Mouse (Mus musculus) gastrocnemius, postnatal 10 days (tissue): Measurements from ENCODE around the gene Hspd1. TPM values are rescaled to one million over a fixed set of nuclear protein-coding genes. Genes with fewer than 3 reads are reported as not detected.
A peak's percentile ranks its signal among the peaks of the same experiment; 100 is the strongest.
"Not testable (repeated sequence)": the region's sequence is repeated elsewhere in the genome, so short reads cannot be mapped to it uniquely, and the experiment has no call there.

Source experiments
- DNase-seq: peaks from one replicate; pipeline ENCODE4 v3.0.0; 2021; ENCODE audit warnings: mixed read lengths
- total RNA-seq, 2 experiments: library from RNA; stranded (reverse); gene quantifications; 2 replicates each; pipeline ENCODE4 v1.2.3; 2021

Hspd1 gene
- total RNA-seq, 2 experiments from 2014 or later = 176 to 188 TPM

DNA sequence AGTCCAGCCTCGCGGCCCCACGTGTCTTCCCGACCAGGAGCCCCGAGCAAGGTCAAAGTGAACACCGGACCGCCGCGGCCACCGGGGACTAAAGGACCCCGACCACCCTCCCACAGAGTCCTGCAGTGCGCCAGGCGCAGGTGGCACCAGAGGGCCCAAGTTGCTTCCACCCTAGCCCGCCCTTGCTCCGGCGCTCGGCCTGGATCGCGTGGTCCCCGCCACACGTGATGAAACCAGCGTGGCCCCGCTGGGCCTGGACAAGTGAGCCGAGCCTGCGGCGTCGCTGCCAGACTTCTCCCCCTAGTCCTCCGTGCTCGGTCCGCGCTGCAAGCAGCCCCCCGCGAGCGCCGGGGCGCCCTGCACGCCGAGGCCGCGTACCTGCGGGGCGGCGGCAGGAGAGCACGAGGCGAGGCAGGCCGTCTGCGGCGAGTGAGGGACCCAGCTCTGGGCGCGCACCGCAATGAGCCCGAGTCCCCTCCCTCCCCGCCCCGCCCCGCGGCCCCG, 590 bp downstream of the Hspd1 start:
- peak; percentile 79 for DNase-seq

DNA sequence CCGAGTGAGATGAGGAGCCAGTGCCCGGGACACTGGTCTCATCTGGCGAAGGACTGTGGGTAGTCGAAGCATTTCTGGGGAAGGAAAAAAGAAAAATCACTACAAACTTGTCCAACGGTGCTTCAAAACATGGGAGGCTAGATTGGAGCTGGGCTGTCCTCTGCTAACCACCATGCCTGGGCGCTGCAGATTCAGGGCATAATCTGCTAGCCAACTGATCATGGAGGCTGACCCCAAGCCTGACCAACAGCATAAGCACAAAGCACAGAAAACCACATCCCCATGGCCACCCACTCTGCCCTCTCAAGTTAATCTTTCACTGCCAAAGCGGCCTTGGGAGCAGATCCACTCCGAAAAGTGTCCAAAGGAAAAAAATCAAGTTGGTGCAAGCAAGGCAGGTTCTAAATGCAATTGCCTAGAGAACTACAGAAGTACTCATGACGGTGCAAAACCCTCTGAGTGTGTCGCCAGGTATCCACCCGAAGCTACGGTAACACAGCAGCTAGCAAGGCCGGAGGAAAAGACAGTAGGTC, 1.1 kb downstream of the Hspd1 start:
- peak; percentile 20 for DNase-seq

DNA sequence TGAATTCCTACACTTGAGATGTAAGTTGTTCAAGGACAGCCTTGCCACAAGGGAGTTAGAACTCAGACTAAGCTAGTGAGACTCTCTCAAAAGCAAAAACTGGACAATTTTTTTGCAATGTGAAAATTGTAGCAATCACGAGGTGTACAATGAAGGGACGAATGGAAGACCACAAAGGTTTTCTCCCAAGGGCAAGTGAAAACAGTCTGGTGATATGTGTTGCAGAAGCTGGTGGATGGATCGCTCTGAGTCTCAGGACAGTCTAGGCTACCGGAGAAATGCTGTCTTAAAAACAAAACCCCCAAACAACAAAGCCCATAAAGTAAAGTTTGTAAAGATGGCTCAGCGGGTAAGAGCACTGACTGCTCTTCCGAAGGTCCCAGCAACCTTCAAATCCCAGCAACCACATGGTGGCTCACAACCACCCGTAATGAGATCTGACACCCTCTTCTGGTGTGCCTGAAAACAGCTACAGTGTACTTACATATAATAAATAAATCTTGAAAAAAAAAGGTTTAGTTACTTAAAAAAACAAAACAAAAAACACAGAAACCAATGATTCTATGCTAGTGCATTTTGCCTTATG, 2.2 kb downstream of the Hspd1 start:
- DNase-seq = no peak

DNA sequence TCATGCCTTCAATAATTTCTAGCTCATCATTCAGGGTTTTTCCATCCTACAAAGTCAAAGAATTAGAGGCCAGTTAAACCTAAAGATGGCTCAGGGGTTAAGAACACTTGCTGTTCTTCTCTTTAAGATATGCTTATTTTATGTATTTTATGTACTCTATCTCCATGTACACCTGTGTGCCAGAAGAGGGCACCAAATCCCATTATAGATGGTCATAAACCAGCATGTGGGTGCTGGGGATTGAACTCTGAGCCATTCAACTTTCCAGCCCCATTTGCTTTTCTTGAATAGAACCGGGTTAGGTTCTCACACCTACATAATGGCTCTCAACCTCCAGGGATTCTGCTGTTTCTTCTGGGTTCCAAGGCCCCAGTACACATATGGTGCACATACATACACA, 5.9 kb downstream of the Hspd1 start:
- no peak for DNase-seq

- DNase-seq = no peak
These were observed 8.4 kb downstream of the Hspd1 start for GRCm38 (mm10) chr1:55079677-55080076.

DNA sequence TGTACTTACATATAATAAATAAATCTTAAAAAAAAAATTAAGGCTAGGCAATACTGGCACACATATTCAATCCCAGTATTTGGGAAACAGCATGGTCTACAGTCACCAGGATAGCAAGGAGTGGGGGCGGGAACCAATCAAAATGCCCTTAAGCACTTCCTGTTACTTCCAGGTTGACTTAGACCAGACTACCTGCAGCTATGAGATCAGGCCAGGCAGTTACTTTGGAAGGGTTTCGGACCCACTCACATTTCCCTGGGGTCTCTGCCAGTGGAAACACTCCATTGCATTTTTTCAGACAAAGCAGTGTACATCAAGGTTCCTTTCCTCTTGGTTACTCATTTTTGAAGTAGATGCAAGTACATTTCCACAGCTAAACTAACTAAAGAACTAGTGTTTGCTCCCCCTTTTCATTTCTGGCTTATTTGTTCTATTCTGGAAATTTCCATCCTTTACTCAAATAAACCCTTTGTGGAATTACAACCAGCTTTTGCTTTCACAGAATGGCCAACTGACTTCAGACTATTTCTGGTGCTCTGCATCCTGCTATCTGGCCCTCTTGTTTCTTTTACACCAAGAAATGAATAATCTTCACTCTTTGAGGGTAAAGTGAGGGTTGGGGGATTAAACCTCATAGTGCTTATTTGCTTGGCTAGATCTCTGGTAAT, 11.1 kb downstream of the Hspd1 start:
- no peak for DNase-seq

DNA sequence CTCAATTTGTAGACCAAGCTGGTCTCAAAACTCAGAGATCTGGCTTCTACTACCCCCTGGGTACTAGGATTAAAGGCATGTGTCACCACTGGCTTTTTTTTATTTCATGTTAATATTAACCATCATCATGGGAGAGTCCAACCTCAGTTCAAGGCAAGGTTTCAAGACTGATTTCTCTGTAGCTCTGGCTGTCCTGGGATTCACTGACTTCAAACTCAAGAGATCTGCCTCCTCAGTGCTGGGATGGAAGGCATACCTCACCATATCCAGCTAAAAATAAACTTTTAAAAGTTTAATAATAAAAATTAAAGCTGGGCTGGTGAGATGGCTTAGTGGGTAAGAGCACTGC, 11.7 kb downstream of the Hspd1 start:
- no peak for DNase-seq

- no peak for DNase-seq
These were observed 12.2 kb downstream of the Hspd1 start for GRCm38 (mm10) chr1:55075652-55076394.

DNA sequence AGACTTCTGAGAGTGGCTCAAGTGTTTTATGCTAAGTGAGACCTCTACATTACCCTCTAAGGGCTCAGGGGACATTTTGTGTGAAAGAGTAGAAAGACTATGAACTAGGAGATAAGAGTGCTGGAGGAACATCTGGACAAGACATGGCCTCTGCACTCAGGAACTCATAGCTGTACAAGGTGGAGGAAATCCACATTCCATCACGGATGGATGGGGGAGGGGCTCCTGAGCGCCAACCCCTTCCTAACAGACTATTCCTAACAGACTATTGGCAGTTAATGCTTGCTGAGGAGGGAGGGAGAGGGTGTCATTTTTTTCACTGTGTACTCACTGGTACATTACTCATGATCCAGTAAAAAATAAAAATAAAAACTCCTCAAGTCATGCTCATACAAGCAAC, 13.3 kb downstream of the Hspd1 start:
- DNase-seq = no peak

- not testable (repeated sequence) for DNase-seq
These were observed 15.7 kb downstream of the Hspd1 start for GRCm38 (mm10) chr1:55072328-55072727.

GRCm38 (mm10) chr1:55061772-55062171, 26.3 kb downstream of the Hspd1 start:
- no peak for DNase-seq

DNA sequence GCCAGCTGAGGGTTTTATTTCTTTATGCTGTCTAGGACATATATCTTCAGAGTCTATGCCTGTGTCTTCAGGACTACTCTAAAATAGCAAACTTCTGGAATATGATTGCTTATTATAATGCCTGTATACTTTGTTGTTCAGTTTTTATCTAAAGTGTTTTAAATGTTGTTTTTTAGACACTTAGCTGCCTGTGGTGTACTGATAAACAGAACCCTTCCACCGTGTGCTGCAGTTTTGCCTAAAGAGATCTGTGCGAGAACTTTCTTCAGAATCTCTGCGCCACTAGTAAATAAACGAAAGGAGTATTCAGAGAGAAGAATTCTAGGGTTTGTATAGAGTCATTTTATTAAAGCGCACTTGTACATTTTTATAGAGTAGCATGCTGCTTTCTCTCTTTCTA, 26.9 kb downstream of the Hspd1 start:
- no peak for DNase-seq

DNA sequence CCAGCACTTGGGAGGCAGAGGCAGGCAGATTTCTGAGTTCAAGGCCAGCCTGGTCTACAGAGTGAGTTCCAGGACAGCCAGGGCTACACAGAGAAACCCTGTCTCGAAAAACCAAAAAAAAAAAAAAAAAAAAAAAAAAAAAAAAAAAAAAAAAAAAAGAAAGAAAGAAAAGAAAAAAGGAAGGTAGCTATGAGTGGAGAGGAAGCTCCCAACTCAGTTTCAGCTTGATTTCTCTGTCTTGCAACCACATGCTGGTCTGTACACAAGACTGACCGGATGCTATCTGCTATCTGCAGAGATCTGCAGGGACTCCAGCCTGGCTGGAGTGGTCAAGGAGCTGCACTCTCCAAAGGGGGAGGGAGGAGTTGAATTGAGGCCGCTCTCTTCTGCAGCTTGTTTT, 29.7 kb downstream of the Hspd1 start:
- not testable (repeated sequence) for DNase-seq

DNA sequence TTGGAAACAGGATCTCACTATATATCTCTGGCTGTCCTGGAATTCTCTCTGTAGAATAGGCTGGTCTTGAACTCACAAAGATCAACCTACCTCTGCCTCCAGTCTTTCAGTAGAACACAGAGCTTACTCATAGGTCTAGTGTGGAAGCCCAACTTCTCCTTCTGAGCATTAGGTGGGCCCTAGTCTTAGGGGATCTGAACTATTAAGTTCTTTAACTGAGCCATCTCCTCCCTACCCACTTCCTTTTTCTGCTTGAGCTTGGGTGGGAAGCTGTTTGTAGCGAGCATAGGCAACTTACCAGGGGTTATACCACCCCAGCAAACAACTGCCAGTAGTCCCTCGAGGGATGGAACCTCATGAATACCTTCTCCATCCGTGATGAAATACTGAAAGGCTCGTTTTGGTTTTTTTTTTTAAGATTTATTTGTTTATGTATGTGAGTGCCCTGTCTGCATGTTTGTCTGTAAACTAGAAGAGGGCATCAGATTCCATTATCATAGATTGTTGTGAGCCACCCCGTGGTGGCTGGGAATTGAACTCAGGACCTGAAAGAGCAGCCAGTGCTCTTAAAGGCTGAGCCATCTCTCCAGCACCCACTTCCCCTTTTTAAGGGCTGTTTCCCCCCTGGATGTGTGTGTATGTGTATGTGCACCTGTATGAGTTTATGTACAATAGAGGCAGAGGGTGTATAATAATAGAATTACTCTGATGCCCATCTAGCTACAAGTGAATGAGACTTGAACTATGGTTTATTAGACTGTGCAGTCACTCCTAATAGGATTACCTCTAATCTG, 32.5 kb downstream of the Hspd1 start:
- DNase-seq = no peak

GRCm38 (mm10) chr1:55053596-55053995, 34.4 kb downstream of the Hspd1 start:
- no peak for DNase-seq

DNA sequence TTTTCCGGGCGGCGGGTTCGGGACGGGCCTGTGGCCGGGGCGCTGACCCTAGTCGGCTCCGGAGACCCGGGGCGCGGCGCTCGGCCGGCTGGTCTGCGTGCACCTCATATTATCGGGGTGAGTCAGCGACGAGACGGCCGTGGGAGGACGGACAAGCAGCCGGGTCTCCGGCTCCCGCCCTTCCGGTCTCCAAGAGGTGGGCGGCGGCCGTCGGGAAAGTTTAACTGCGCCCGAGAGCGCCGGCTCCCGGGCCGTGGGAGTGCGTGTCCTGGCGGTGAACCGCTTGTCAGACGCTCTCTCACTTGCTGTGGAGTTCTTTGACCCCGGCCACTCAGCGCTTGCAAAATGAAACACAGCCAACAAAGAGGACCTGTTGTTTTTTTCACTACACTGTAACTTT, 35.0 kb downstream of the Hspd1 start:
- peak; percentile 73 for DNase-seq

GRCm38 (mm10) chr1:55052355-55052953, 35.6 kb downstream of the Hspd1 start, which contains the start of gene Coq10b:
Gene Coq10b, plus strand, starts transcription at chr1:55052770.
- peak; percentile 96 for DNase-seq

- no peak for DNase-seq
These were observed 36.4 kb downstream of the Hspd1 start for GRCm38 (mm10) chr1:55051671-55052070.

DNA sequence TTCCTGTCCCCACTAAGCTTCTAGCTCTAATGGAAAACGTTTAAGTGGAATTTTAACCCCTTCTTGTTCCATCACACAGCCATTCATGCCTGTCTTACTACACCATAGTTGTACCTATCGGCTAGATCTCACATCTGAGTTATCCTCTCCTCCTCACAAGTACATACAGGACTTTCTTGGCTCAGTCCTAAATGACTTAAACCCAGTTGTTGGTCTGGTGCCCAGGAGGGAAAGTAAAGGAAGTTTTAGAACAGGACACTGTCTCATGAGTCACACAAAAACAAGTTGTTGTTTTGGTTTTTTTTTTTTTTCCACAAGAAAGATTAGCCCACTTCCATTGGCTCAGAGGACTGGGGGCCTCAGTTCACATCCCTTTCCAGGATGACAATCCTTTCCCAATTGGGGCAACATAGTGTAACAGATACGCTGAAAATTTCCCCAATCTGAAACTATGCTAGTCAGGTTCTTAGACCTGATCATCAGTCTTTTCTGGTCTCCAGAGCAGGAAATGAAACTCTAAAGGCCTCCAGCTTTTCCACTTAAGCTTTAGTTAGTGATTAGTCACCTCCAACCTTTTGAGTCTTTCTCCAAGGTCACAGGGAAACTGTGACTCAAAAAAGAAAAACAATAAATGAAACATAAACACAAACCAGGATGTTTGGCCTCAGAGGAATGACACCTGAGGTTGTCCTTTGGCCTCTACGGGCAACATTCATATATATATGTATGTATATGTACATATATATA, 39.0 kb downstream of the Hspd1 start:
- DNase-seq = no peak

- DNase-seq = no peak
These were observed 44.9 kb downstream of the Hspd1 start for GRCm38 (mm10) chr1:55043164-55043563.

DNA sequence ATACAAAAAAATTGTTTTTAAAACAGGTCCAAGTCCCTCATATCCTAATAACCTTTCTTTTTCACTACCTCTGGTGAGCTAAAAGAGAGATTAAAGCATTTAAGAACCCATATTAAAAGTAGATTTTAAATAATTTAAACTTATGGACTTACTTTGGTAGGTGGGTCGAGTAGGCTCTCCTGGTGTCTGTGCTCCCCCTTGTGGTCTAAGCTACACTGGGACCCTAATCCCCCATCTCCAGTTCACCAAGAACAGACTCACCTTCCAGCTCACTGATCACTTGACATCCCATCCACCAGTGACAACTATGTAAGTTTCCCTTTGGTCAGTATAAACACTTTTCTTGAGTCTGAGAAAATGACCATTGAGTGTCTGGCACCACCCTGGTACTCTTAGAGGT, 45.8 kb downstream of the Hspd1 start:
- DNase-seq = no peak
